Mouse (Mus musculus): ENCODE measurements at regions not wholly inside any gene's neighbourhood (a gene's known extent, or its start where the extent isn't known, plus 50 kb on each side); places are given as distances from the start of the nearest gene placed in this dataset.

- no peak for DNase-seq
Measured at GRCm38 (mm10) chr7:70754826-70755225, 388.3 kb upstream of the Nr2f2 start.

DNA sequence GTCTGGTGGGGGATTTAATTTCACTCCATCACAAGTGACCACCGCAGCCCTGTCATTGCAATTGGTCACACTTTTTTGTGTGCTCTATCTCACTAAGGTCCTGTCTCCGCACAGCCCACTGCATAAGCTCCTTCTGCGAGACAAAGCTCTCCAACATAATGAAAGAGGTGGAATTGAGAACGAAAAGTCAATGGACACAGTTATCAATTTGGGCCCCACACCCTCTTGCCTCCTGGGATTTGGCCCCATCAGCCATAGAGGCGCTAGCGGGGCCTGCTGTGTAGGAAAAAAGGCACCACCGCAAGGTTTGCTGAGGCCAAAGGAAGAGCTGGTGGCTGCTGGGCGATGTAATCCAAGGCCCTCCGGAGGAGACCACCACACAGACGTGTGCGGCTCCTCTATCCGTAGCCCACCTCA, 386.3 kb upstream of the Nr2f2 start:
- DNase-seq = no peak

DNA sequence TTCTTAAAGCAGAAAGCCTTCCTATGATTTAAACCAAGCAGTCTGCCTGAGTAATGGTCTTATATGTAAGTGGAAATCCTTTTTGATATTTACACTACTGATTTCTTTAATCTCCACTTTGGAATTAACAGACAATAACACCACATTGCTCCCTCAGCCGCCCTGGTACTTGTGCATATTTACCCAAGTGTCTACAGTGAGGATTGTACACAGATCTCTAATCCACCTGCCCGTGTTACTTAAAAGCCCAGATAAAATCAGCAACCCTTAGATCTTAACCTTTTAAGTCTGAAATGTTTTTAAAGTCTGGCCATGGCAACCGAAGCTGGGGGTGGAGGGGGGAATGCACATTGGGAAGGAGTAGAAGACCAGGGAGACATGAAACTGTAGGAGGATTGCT, 382.3 kb upstream of the Nr2f2 start:
- no peak for DNase-seq

DNA sequence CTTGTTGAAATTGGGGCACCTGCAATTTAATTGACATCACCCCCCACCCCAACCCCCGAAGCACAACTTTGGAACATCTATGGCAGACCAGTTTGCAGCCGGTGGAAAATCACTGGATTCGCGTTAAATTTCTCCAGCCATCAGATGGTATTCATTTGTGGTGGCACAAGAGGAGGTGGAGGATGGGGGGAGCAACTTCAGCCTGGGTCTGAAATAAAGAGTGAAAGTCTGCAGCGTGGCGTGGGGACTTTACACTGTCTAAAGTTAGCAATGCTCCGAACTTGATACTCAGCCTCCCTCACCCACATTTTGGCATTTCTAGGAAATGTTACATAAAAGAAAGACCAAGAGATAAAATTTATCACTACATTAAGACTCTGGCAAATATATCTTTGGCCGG, 381.8 kb upstream of the Nr2f2 start:
- no peak for DNase-seq

GRCm38 (mm10) chr7:70744296-70744695, 377.8 kb upstream of the Nr2f2 start:
- DNase-seq = no peak

GRCm38 (mm10) chr7:70735591-70735990, 369.1 kb upstream of the Nr2f2 start:
- DNase-seq = no peak

- DNase-seq = no peak
Measured at GRCm38 (mm10) chr7:70733501-70733900, 367.0 kb upstream of the Nr2f2 start.

DNA sequence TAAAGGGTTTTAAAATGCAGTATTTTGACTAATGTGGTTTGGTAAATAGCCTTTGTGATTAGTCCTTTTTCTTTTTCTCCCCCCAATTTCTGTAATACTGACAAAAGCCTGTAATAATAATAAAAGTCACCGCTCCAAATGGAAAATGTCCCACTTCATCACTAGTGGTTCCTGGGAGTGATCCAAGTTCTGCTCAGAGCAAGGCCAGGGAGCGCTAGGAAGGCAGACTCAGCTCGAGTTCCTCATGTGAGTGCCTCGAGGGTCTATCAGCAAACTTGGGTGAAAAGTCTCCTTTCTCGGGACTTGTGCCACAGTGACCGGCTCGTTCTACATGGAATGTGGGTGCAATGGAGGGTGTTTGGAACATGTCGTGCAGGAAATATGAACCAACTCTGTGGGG, 363.4 kb upstream of the Nr2f2 start:
- DNase-seq = no peak

GRCm38 (mm10) chr7:70718149-70718765, 351.7 kb upstream of the Nr2f2 start:
- DNase-seq = peak; percentile 39 to 64

DNA sequence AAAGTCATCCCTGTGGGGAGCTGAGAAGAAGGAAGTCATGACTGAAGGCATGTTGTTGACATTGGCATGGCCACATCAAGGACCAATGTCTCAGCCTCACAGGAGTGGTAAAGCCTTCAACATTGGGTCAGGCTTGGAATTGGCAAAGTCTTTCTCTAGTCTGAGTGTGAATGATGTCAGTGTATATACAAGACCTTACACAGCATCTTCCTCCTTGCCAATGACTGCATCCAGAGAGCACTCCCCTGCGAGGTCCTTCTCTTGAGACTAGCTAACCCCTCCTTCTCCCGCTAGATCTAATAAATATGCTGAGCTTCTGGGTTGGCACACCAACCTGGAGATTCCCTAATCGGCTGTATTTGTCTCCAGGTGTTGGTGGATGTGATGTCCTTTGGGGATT, 351.1 kb upstream of the Nr2f2 start:
- DNase-seq = no peak

DNA sequence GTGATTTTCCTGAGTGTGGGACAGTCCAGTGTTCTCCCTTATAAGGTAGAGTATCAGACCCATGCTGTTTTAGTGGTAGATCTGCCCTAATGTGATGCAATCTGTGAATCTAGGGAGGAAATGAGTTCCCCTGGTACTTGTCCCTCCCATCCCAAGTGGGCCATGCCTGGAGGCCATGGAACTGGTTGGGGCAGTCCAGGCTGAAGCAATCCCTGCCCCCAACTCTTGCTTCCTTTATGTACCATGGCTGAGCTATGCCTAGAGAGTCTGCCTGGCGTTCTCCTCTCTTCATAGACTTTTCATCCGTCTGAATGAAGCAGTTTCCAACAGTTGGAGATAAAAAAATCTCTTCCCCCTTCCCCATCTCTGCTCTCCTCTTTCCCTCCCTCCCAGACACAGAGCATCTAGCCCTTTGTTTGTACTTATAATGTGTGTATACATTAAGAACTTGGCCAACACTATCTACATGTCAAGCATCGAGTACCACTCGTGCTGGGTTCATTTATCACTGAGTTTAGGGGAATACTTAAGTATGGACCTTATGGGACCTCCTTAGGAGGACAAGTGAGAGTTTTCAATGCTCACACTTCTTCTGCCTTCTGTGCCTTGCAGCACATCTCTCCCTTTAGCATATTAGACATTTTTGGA, 350.4 kb upstream of the Nr2f2 start:
- peak; percentile 38 to 64 for DNase-seq

DNA sequence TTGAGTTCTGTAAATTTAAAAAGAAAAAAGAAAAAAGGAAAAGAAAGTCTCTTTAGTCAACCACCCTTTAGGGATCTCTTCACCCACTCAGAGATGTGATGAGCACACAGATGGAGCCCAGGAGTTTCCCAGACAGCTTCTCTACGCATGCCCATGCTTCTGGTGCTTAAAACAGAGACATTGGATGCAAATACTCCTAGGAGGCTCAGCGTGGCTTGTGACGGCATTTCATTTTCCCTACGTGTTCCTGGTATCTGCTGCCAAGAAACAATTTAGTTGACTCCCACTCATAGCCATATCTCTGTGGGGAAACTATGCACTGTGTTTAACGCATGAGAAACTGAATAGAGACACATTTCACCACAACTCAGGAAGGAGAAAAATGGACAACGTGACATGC, 345.6 kb upstream of the Nr2f2 start:
- DNase-seq = no peak

DNA sequence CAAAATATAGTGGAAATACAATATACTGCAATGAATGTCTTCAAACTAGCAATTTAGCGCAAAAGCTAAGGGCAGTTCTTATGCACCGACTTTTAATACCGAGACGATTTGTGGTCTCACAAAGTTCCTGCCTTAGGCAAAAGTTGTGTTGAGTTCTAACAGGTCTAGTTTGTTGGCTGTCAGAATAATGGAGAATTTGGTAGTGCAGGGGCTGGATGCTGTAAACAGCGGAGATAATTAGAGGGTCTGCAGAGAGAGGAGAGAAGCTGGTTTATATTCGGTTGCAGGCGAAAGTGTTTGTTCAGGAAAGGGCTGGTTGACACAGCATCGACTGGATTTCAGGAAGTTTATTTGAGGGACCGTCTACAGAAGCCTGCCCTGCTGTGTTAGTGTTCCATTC, 339.7 kb upstream of the Nr2f2 start:
- DNase-seq = no peak

DNA sequence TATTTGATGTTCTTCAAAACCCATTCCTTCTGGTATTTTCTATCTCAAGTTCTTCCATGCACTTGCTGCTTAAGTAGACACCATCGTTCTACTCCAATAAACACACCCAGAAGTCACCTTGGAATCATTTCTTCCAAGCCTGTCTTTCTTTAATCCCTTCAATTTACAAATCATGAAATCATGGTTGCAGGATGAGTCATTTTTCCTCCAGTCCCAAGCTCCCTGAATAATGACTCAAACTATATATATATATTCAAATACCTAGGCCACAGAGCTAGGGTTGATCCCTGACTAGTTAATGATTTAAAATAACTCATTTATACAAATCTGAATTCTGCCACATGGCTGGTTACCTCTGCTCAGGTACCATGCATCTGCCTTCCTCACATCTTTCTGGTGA, 337.2 kb upstream of the Nr2f2 start:
- no peak for DNase-seq

GRCm38 (mm10) chr7:70700461-70700860, 333.9 kb upstream of the Nr2f2 start:
- DNase-seq = no peak

GRCm38 (mm10) chr7:70699391-70699790, 332.9 kb upstream of the Nr2f2 start:
- no peak for DNase-seq

GRCm38 (mm10) chr7:70698986-70699385, 332.5 kb upstream of the Nr2f2 start:
- no peak for DNase-seq

DNA sequence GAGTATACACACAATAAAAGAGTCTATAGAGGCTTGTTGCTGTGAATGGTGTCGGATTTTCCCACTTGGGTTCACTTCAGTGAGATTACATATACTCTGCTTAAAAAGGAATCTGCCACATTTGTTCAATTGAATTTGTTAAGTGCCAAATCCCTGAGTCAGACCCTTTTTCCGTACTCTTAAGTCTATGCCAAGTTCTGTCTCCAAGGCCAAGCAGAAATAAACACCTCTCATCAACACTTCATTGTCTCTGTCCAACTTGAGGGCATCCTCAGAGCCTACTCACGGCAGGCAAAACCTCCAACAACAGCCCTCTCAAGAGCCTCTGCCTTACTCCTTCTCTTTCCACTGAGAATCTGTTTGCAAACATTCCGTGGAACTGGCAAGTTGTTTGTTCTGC, 325.6 kb upstream of the Nr2f2 start:
- no peak for DNase-seq

DNA sequence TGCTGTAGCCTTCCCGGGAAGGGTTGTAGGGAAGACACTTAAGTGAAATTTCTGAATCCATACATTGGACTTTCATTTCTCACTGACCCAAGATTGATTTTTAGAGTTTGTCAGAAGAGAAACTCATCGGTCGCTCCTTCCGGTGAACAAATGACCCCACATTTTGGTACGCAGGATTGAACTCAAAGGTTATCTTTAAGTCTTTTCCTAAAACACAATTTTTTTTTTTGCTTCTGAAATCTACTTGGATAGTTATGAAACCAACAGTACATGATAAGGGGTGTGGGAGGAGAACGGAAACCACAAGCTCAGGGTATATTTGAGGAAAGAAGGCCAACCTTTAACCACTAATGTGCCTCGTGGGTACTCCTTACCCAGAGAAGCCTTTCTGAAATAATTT, 324.3 kb upstream of the Nr2f2 start:
- no peak for DNase-seq

- DNase-seq = no peak
Measured at GRCm38 (mm10) chr7:70669065-70669464, 302.5 kb upstream of the Nr2f2 start.

DNA sequence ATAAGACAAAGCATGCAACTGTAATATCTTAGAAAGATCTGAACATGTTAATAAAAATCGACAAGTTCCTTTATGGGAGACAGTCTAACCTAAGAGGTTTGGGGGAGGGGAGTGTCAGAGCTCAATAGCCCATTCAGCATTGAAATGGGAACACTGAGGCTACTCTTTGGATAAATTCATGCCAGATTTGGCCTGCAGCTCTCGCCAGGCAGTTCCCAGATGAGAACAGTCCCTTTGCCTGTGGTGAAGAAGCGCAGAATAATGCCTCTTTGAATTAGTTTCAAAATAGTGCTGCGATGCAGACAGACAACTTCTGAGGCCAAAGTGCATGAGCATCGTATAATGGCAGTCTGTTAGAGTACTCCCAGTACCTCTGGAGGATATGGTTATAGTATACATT, 293.6 kb upstream of the Nr2f2 start:
- no peak for DNase-seq

DNA sequence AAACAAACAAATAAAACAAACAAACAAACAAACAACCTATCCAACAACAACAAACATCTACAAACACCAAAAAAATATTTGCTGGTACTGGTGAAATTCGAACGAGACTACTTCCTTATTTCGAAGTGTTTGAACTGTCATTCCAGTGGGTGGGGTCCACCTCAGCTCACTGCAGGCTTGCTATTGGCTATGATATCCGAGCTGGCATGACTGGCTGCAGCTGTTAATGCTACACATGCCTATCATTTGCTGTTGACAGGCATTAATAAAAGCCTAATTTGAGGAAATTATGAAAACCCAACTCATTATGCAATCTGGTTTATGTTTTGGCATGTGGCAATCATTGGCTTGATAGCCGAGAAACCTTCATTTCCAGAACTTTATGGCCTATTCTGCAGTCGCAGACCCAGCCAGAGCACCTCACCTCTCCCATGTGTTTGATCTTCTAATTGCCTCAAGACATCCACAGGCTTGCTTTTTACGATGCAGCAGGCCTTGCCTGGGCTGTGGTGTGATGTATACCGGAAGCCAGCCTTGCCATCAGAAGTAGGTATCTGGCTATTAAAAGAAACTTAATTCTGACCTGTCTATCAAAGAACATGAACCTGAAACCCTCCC, 283.3 kb upstream of the Nr2f2 start:
- no peak for DNase-seq

DNA sequence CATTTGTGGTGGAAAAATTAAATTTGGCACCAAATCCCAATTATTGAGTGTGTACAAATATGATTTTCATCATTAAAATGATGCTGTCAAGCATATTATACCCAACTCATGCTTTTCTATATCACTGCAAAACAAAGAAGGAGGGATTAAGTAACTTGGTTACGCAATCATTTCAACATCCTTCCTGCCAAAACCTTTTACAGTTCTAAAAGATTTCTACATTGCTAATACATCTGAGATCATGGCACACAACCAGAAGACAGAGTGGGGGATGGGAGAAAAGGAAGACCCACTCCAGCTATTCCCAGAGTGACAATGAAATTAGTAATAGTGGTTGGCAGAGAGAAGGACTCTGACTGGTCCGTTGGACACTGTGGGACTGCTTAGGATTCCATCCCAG, 280.3 kb upstream of the Nr2f2 start:
- peak in 1 of 2 experiments; percentile 10 for DNase-seq

GRCm38 (mm10) chr7:70643694-70644301, 277.3 kb upstream of the Nr2f2 start:
- peak; percentile 27 to 46 for DNase-seq
